Mouse (Mus musculus): ENCODE measurements around the gene Gm20716. TPM values are rescaled to one million over a fixed set of nuclear protein-coding genes. Genes with fewer than 3 reads are reported as not detected.

The Gm20716 gene
- total RNA-seq, 2 experiments from 2014 or later = 25.5 to 31.8 TPM

Small RNA genes lying within 50 kb of the gene (microRNA-seq; reads per million reads assigned to microRNA genes)
- 0 reads per million in 2 experiments for gene Gm24561

Other genes with a start within 250 kb of the Gm20716 start
- gene Ripor3, start 219.7 kb downstream of the Gm20716 start, total RNA-seq (2021) = 1 to 10 TPM in 1 of 2 experiments, under 1 TPM in 1; 0.42 to 1.5 TPM
- gene Pard6b, start 149.4 kb downstream of the Gm20716 start, total RNA-seq (2021) = 1 to 10 TPM; 4.9 to 5.4 TPM
- 100 to 1,000 TPM in 1 of 2 experiments, 10 to 100 TPM in 1; 99.0 to 106 TPM for gene Adnp, start 23.3 kb downstream of the Gm20716 start, total RNA-seq (2021)
- gene Dpm1, start 227 bp upstream of the Gm20716 start, total RNA-seq (2021) = 10 to 100 TPM; 53.0 to 66.3 TPM
- 10 to 100 TPM; 17.5 to 18.0 TPM for gene Mocs3, start 258 bp upstream of the Gm20716 start, total RNA-seq (2021)
- 10 to 100 TPM; 52.5 to 54.4 TPM for gene Kcng1, start 51.4 kb upstream of the Gm20716 start, total RNA-seq (2021)